Mouse (Mus musculus) forebrain, embryonic 13.5 days (tissue): ENCODE measurements at regions not wholly inside any gene's neighbourhood (a gene's known extent, or its start where the extent isn't known, plus 50 kb on each side); places are given as distances from the start of the nearest gene placed in this dataset.

Source experiments
- ATAC-seq: fragments of 200-750 bp; cut with Nextera tagmentation; 2 replicates; pipeline ENCODE4 v1.8.0; 2017
- H3K27ac ChIP-seq: fragments of 300-500 bp; sonication (generic); 2 replicates; pipeline ENCODE4 v1.5.1; 2015; ENCODE audit warnings: inconsistent platforms, mild to moderate bottlenecking, moderate library complexity
- H3K27me3 ChIP-seq: fragments of 300-500 bp; sonication (generic); 2 replicates; pipeline ENCODE4 v1.6.1; 2015; ENCODE audit warnings: mild to moderate bottlenecking, inconsistent platforms
- H3K36me3 ChIP-seq: fragments of 300-500 bp; sonication (generic); 2 replicates; pipeline ENCODE4 v1.6.1; 2015; ENCODE audit warnings: mild to moderate bottlenecking, inconsistent platforms; ENCODE audit not compliant: poor library complexity, severe bottlenecking
- H3K4me1 ChIP-seq: fragments of 300-500 bp; sonication (generic); 2 replicates; pipeline ENCODE4 v1.6.1; 2015; ENCODE audit warnings: inconsistent platforms
- H3K4me2 ChIP-seq: fragments of 300-500 bp; sonication (generic); 2 replicates; pipeline ENCODE4 v1.6.1; 2015; ENCODE audit warnings: inconsistent platforms, mild to moderate bottlenecking, moderate library complexity
- H3K4me3 ChIP-seq: fragments of 300-500 bp; sonication (generic); 2 replicates; pipeline ENCODE4 v1.5.1; 2015; ENCODE audit warnings: mild to moderate bottlenecking, inconsistent platforms
- H3K9ac ChIP-seq: fragments of 300-500 bp; sonication (generic); 2 replicates; pipeline ENCODE4 v1.6.1; 2015; ENCODE audit warnings: mild to moderate bottlenecking, inconsistent platforms
- H3K9me3 ChIP-seq: fragments of 300-500 bp; sonication (generic); replicated peaks from 2 replicates; pipeline ENCODE4 v1.6.1; 2016; ENCODE audit warnings: inconsistent platforms
- WGBS: fragments of 180-500 bp; shearing (Covaris S2); methylation state at CpG from one replicate; pipeline ENCODE4 v1.1.7; 2015; 5-methylcytosine and 5-hydroxymethylcytosine counted together

GRCm38 (mm10) chr12:28380203-28380602 is 172.0 kb downstream of the Dcdc2c start:
- no peaks in the 10 kb centered on the region for H3K9me3 ChIP-seq
- ATAC-seq = no peak; the same call in 1 of the 2 replicates
- no peak overlapping the region for H3K9ac ChIP-seq
- H3K27me3 ChIP-seq = no peaks in the 10 kb centered on the region
- no peaks in the 10 kb centered on the region for H3K36me3 ChIP-seq
- H3K4me2 ChIP-seq = no peak overlapping the region
- 23% methylated on average over 3 of the region's 3 CpGs for WGBS
- no peak overlapping the region for H3K27ac ChIP-seq
- no peak overlapping the region for H3K4me3 ChIP-seq
- H3K4me1 ChIP-seq = peaks cover 42% of the 10 kb centered on the region

- Histone ChIP-seq H3K9me3 (no peaks in the 10 kb centered on the region), H3K36me3 (no peaks in the 10 kb centered on the region), H3K27me3 (no peaks in the 10 kb centered on the region), H3K4me2 (no peak overlapping the region), H3K27ac (0 out of 2 replicates have a peak overlapping the region, but pooled peaks have one; percentile 78), H3K9ac (no peak overlapping the region), H3K4me1 (peaks cover 42% of the 10 kb centered on the region), H3K4me3 (no peak overlapping the region)
- no peak for ATAC-seq
- 87% methylated on average over 3 of the region's 3 CpGs for WGBS
Observed at GRCm38 (mm10) chr12:28377968-28378367, 174.2 kb downstream of the Dcdc2c start.

- ATAC-seq = peak; percentile 52
- H3K36me3 ChIP-seq = no peaks in the 10 kb centered on the region
- no peak overlapping the region for H3K9ac ChIP-seq
- H3K4me3 ChIP-seq = no peak overlapping the region
- peak overlapping the region; percentile 33; the same call in 1 of the 2 replicates for H3K4me2 ChIP-seq
- H3K9me3 ChIP-seq = no peaks in the 10 kb centered on the region
- no peaks in the 10 kb centered on the region for H3K27me3 ChIP-seq
- 39% methylated on average over 4 of the region's 4 CpGs for WGBS
- peaks cover 42% of the 10 kb centered on the region for H3K4me1 ChIP-seq
- peak overlapping the region; percentile 78 for H3K27ac ChIP-seq
Observed at GRCm38 (mm10) chr12:28377373-28377772, 174.8 kb downstream of the Dcdc2c start.

GRCm38 (mm10) chr12:28376770-28377169 is 175.4 kb downstream of the Dcdc2c start:
- H3K4me2 ChIP-seq = peak overlapping the region; percentile 33
- no peaks in the 10 kb centered on the region for H3K27me3 ChIP-seq
- H3K36me3 ChIP-seq = no peaks in the 10 kb centered on the region
- no peaks in the 10 kb centered on the region for H3K9me3 ChIP-seq
- peak overlapping the region; percentile 54; the same call in 1 of the 2 replicates for H3K27ac ChIP-seq
- H3K9ac ChIP-seq = no peak overlapping the region
- 13% methylated on average over 4 of the region's 4 CpGs for WGBS
- no peak overlapping the region for H3K4me3 ChIP-seq
- peaks cover 42% of the 10 kb centered on the region for H3K4me1 ChIP-seq
- ATAC-seq = peak; percentile 82

GRCm38 (mm10) chr12:28365304-28365703 is 186.9 kb downstream of the Dcdc2c start:
- Histone ChIP-seq H3K4me2 (no peak overlapping the region), H3K27ac (no peak overlapping the region), H3K4me1 (no peaks in the 10 kb centered on the region), H3K4me3 (no peak overlapping the region), H3K9ac (no peak overlapping the region), H3K27me3 (no peaks in the 10 kb centered on the region), H3K9me3 (no peaks in the 10 kb centered on the region; the same call in 1 of the 2 replicates), H3K36me3 (no peaks in the 10 kb centered on the region)
- 88% methylated on average over 2 of the region's 2 CpGs for WGBS
- ATAC-seq = no peak

GRCm38 (mm10) chr12:28358737-28359333 is 193.4 kb downstream of the Dcdc2c start:
- no peak for ATAC-seq
- Histone ChIP-seq H3K4me1 (peaks cover 7% of the 10 kb centered on the region; the same call in 1 of the 2 replicates), H3K27me3 (no peaks in the 10 kb centered on the region), H3K4me3 (no peak overlapping the region), H3K9me3 (no peaks in the 10 kb centered on the region), H3K36me3 (no peaks in the 10 kb centered on the region), H3K4me2 (no peak overlapping the region), H3K27ac (no peak overlapping the region), H3K9ac (no peak overlapping the region)
- WGBS = 7% methylated on average over 7 of the region's 7 CpGs

GRCm38 (mm10) chr12:28357764-28358163 is 194.4 kb downstream of the Dcdc2c start:
- Histone ChIP-seq H3K36me3 (no peaks in the 10 kb centered on the region), H3K4me2 (no peak overlapping the region), H3K9ac (no peak overlapping the region), H3K27me3 (no peaks in the 10 kb centered on the region), H3K4me3 (no peak overlapping the region), H3K9me3 (no peaks in the 10 kb centered on the region), H3K27ac (no peak overlapping the region), H3K4me1 (peaks cover 7% of the 10 kb centered on the region; the same call in 1 of the 2 replicates)
- ATAC-seq = no peak
- 85% methylated on average over 10 of the region's 10 CpGs for whole genome bisulfite sequencing

GRCm38 (mm10) chr12:28353140-28353539 is 199.1 kb downstream of the Dcdc2c start:
- Histone ChIP-seq H3K9me3 (no peaks in the 10 kb centered on the region), H3K4me2 (no peak overlapping the region), H3K36me3 (no peaks in the 10 kb centered on the region), H3K4me3 (no peak overlapping the region), H3K27ac (no peak overlapping the region), H3K4me1 (no peaks in the 10 kb centered on the region), H3K27me3 (no peaks in the 10 kb centered on the region), H3K9ac (no peak overlapping the region)
- 52% methylated on average over 3 of the region's 3 CpGs for WGBS
- ATAC-seq = no peak

- Histone ChIP-seq H3K27ac (no peak overlapping the region), H3K27me3 (no peaks in the 10 kb centered on the region), H3K9me3 (no peaks in the 10 kb centered on the region), H3K4me2 (no peak overlapping the region), H3K9ac (no peak overlapping the region), H3K4me1 (no peaks in the 10 kb centered on the region), H3K36me3 (no peaks in the 10 kb centered on the region), H3K4me3 (no peak overlapping the region)
- WGBS = 90% methylated on average over 3 of the region's 3 CpGs
- ATAC-seq = no peak
Observed at GRCm38 (mm10) chr12:28352571-28352970, 199.6 kb downstream of the Dcdc2c start.

GRCm38 (mm10) chr12:28342735-28343134 is 209.5 kb downstream of the Dcdc2c start:
- no peak overlapping the region for H3K9ac ChIP-seq
- H3K4me3 ChIP-seq = no peak overlapping the region
- H3K4me2 ChIP-seq = no peak overlapping the region
- no peaks in the 10 kb centered on the region for H3K27me3 ChIP-seq
- no peaks in the 10 kb centered on the region for H3K36me3 ChIP-seq
- no peaks in the 10 kb centered on the region for H3K4me1 ChIP-seq
- H3K9me3 ChIP-seq = no peaks in the 10 kb centered on the region
- no peak overlapping the region for H3K27ac ChIP-seq
- ATAC-seq = no peak
- WGBS = 94% methylated on average over 2 of the region's 2 CpGs

GRCm38 (mm10) chr12:28332591-28332990 is 219.6 kb downstream of the Dcdc2c start:
- WGBS = 30% methylated on average over 5 of the region's 5 CpGs
- no peak overlapping the region for H3K4me3 ChIP-seq

GRCm38 (mm10) chr12:28331843-28332242 is 220.4 kb downstream of the Dcdc2c start:
- WGBS = 84% methylated on average over 2 of the region's 2 CpGs
- Histone ChIP-seq H3K9me3 (no peaks in the 10 kb centered on the region), H3K27ac (no peak overlapping the region), H3K4me1 (no peaks in the 10 kb centered on the region), H3K4me2 (no peak overlapping the region), H3K36me3 (no peaks in the 10 kb centered on the region), H3K4me3 (no peak overlapping the region), H3K9ac (no peak overlapping the region), H3K27me3 (no peaks in the 10 kb centered on the region)
- no peak for ATAC-seq

More at GRCm38 (mm10) chr12:28332591-28332990, 219.6 kb downstream of the Dcdc2c start:
- Histone ChIP-seq H3K4me2 (no peak overlapping the region), H3K36me3 (no peaks in the 10 kb centered on the region), H3K27ac (no peak overlapping the region), H3K27me3 (no peaks in the 10 kb centered on the region), H3K9ac (no peak overlapping the region), H3K4me1 (no peaks in the 10 kb centered on the region), H3K9me3 (no peaks in the 10 kb centered on the region)
- no peak for ATAC-seq

- Histone ChIP-seq H3K27me3 (no peaks in the 10 kb centered on the region), H3K27ac (no peak overlapping the region), H3K4me2 (no peak overlapping the region), H3K36me3 (no peaks in the 10 kb centered on the region), H3K4me1 (0 out of 2 replicates have a peak, but pooled peaks cover 4% of the 10 kb centered on the region), H3K9me3 (no peaks in the 10 kb centered on the region), H3K4me3 (no peak overlapping the region), H3K9ac (no peak overlapping the region)
- WGBS = 10% methylated on average over 2 of the region's 2 CpGs
- no peak for ATAC-seq
Observed at GRCm38 (mm10) chr12:28323659-28324058, 228.5 kb downstream of the Dcdc2c start.
